Mouse (Mus musculus) large intestine, adult 2 months (tissue): ENCODE measurements around the gene Ttc28. TPM values are rescaled to one million over a fixed set of nuclear protein-coding genes. Genes with fewer than 3 reads are reported as not detected.

Experiments used
- DNase-seq: peaks from one replicate; pipeline ENCODE4 v3.0.0-alpha.2; 2012; ENCODE audit warnings: low read depth, low spot score
- WGBS: fragments of 180-500 bp; shearing (Covaris S2); methylation state at CpG from one replicate; pipeline ENCODE4 v1.1.7; 2018; 5-methylcytosine and 5-hydroxymethylcytosine counted together
- polyA plus RNA-seq: library from polyadenylated mRNA; depleted of rRNA; stranded (reverse); fragments of >200 nt; gene quantifications from 2 replicates; pipeline ENCODE4 v1.2.3, GENCODE M21; 2012

Gene Ttc28
- polyA plus RNA-seq, 1 experiment, result 1.1 TPM

GRCm38 (mm10) chr5:111178324-111179076, 298.9 kb downstream of the Ttc28 start:
- 52% methylated on average over 21 of the region's 21 CpGs for WGBS
- no peak for DNase-seq

DNA sequence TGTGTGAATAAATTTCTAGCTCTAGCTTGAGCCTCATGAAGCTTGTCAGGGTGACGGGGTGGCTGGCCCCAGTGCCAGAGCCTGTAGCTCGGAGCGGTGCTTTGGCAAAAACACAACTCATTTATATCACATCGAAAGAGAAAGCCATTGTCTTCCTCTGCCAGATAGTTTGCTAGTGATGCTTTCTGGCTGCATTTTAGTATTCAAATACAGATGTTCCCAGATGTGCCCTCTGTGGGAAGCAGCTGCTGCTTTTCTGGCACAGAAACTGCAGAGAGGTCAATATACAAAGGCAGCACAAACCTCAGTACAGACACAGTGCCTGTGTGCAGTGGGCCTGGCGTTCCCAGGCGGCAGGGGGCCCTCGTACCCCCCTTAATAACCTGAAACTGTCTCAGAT, 300.0 kb downstream of the Ttc28 start:
- WGBS, result 55% methylated on average over 7 of the region's 7 CpGs
- DNase-seq, result no peak

DNA sequence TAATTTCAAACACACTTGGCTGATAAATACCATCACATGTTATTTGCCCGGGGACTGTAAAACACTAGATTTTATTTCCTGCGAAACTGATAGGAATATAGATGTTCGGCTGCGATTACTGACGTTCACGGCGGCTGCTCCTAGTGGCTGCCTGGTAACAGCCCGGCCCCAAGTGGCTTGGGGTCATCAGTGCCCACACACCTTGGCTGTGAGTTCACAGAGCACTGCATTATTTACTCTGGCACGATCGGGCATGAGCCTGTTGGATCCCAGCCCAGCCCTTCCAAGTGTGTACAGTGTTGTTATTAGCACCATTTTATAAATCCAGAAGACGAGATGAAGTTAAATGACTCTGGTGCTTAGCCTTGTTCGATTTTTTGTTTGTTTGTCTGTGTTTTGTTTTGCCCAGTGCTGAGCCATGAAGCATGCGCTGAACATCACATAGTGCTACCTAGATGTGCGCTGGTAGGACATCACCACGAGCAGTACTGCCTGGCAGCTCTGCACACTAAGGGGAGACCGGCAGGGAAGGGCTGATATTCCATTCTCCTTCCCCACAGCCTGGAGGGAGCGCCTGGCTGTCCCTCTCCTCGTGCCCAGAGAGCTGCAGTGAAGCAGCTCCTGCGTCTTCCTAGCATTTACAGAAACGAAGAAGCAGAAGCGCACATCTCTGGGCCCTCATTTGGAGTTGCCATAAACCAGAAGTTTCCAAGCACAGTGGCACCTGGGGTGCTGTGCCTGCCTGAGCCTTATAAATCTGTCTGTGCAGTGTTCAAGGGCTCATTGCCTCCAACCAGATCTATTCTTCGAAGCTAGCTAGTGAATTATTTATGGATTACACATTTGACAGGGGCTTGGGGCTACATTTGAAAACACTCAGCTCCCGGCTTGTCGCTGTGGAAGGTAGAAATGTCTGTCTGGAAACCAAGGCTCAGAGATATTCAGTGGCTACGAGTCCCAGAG, 300.8 kb downstream of the Ttc28 start:
- WGBS, result 49% methylated on average over 25 of the region's 25 CpGs
- no peak for DNase-seq

GRCm38 (mm10) chr5:111181204-111181912, 301.8 kb downstream of the Ttc28 start:
- 80% methylated on average over 7 of the region's 7 CpGs for WGBS

DNA sequence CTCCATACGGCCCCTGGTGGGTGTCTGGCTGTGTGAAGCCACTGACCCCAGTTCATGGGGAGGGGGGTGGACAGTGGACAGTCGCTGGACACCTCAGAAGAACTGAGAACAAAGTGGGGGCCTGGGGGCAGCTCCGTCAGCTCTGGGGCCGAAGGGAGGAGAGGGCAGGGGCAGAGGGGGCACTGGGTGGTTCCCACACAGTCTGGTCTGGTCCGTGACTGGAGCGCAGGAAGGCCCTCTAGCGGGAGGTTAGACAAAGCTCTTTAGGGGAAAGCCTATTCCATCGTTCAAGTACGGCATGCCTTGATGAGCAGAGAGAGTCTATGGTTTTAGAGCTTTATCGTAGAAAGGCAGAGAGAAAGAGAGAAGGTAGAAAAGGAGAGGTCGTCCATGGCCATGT, 307.0 kb downstream of the Ttc28 start:
- no peak for DNase-seq
- WGBS, result 50% methylated on average over 11 of the region's 11 CpGs

More at GRCm38 (mm10) chr5:111181204-111181912, 301.8 kb downstream of the Ttc28 start:
- DNase-seq, result no peak

DNA sequence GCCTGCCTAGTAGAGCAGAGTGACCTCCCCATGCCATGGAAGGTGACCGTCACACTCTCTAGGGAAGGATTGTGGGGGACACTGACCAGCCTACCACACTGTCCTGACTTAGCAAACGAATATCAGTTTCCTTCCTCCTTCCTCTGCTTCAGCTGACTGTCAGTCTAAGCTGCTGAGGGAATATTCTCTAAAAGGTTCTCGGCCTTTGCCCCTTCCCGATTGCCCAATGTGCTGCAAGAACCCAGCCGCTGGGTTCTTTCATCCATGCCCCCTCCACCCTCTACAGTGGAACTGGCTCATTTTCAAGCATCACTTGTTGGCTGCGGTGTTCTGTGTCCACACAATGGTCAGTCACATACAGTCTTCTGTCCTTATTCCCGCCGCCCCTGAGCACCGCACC, 312.4 kb downstream of the Ttc28 start:
- no peak for DNase-seq
- WGBS, result 82% methylated on average over 9 of the region's 9 CpGs

DNA sequence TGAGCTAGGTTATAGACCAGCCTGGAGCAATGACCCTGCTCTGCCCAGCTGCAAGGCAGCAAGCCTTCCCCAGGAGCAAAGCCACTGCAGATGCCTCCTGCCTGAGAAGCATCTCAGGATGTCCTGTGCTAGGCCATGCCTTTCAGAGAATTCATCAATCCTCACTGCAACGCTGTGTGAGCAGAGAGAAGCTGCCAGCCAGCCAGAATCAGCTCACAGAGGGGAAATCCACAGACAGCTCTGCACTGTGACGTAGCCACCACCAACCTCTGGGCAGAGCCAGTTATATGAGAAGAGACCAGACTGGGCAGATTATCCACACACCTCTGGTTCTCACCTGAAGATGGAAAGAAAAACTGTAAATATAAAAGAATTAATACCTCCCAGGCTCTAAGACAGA, 315.2 kb downstream of the Ttc28 start:
- 73% methylated on average over 2 of the region's 2 CpGs for WGBS
- DNase-seq, result no peak

DNA sequence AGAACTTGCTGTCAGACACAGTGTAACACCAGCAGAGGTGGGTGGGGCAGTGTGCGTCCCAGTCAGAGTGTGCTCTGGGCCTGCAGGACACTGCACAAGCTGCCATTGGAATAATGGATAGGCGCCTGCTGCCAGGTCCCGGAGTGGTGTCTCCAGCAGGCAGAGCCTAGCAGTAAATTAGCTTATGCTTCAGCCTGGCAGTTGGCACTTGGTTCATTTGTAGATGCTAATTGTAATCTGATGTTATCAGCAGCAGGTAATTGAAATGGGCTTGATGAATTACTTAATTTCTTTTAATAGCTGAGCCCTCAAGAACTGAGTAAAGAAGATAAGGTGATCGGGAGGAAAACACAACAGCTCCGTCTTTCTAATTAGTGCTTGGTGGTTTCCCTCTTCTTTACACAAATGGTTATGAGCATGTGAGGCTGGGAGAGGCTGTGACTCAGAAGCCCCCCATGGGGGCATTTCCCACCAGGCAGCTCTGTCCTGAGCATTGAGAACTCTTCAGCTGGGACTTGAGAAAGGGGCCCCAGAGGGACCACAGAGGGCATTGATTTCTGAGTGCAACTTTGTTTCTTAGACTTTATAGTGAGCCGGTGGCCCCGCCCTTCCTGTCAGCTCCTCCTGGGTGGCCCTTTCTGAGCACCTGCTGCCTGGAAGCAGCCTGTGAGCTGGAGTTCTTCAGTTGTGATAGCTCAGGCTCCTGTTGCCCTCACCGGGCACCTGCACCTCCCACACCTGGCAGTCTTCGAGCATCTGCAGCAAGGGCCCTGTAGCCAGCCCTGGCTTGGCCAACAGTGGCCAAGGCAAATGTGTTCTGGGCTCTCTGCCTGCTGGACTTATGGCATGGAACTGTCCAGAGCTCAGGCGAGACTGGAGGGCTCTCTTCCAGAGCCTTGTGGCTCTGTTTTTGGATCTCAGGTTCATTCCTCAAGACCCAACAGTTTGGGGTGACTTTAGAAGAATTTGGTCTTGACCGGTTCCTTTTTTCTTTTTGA, 316.2 kb downstream of the Ttc28 start:
- no peak for DNase-seq
- WGBS, result 38% methylated on average over 11 of the region's 11 CpGs

DNA sequence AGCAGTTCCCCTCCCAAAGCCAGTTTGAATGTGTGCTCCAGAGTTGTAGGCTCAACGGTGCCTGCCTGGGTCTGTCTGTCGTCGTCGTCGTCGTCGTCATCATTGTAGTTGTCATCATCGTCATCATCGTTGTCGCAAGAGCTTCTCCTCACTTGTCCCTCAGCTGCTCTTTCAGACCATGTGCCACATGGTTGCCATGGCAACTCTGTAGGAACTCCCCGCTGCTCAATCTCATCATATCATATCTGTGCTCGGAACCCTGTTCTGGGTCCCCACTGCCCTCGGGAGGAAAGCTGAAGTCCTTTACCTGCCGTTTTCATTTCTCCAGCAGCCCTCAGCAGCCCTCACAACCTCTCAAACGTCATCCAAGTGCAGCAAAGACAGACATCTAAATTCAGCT, 318.1 kb downstream of the Ttc28 start:
- no peak for DNase-seq
- WGBS, result 90% methylated on average over 15 of the region's 15 CpGs

GRCm38 (mm10) chr5:111200167-111200840, 320.7 kb downstream of the Ttc28 start:
- no peak for DNase-seq
- 51% methylated on average over 15 of the region's 15 CpGs for WGBS

- WGBS, result 63% methylated on average over 16 of the region's 16 CpGs
- no peak for DNase-seq
Observed at GRCm38 (mm10) chr5:111200915-111201610, 321.5 kb downstream of the Ttc28 start.

GRCm38 (mm10) chr5:111204221-111204620, 324.6 kb downstream of the Ttc28 start:
- no peak for DNase-seq
- 51% methylated on average over 5 of the region's 5 CpGs for WGBS

- DNase-seq, result no peak
- 20% methylated on average over 4 of the region's 4 CpGs for WGBS
Observed at GRCm38 (mm10) chr5:111204976-111205586, 325.5 kb downstream of the Ttc28 start.

- DNase-seq, result no peak
- 47% methylated on average over 4 of the region's 4 CpGs for WGBS
Observed at GRCm38 (mm10) chr5:111205817-111206216, 326.2 kb downstream of the Ttc28 start.

- DNase-seq, result no peak
- WGBS, result 49% methylated on average over 8 of the region's 8 CpGs
Observed at GRCm38 (mm10) chr5:111207924-111208659, 328.5 kb downstream of the Ttc28 start.

DNA sequence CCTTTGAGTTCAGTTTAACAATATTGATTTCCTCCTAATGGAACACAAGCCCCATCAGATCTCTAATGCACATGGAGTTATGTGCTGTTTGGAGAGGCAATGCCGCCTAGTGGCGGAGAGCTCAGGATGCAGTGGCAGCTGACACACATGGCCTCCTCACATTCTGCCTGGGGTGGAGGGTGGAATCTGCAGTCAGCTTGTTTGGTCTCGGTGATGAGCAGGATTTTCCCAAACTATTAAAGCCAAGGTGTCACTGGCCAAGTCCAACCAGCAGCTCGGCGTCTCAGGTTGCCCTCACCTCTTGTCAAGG, 329.0 kb downstream of the Ttc28 start:
- 37% methylated on average over 5 of the region's 5 CpGs for whole genome bisulfite sequencing
- no peak for DNase-seq

DNA sequence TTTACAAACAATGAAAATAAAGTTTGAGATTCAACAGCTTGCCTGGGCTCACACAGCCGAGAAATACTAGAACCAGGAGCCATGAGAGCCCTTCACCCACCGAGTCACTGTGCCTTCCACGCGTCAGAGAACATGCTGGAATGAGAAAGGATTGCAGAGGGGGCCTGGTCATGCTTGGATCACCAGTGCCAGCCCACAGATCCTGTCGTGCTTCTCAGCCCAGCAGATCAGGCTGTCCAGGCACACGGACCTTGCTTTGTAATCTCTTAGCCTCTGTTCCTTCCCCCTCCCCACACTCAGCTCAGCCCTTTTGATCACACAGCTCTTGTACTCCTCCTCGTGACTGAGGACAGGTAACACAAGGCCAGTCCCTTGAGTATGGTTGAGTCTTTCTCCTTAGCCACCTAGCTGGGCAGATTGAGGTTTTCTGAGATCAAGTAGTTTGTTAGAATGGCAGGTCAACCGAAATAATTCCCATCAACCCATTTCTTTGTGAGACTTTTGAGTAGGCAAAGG, 334.4 kb downstream of the Ttc28 start:
- 67% methylated on average over 8 of the region's 8 CpGs for WGBS
- no peak for DNase-seq
